Mouse (Mus musculus) cerebellum, adult 2 months (tissue): Measurements from ENCODE around the gene Gm32742.

Experiments used
- CTCF ChIP-seq: fragments of 200-500 bp; IDR thresholded peaks from 2 replicates; pipeline ENCODE4 v1.5.1; 2011; ENCODE audit warnings: low read depth, mild to moderate bottlenecking, control low read depth, low read length, moderate library complexity, borderline replicate concordance; ENCODE audit not compliant: insufficient read depth
- POLR2A ChIP-seq: fragments of 200-500 bp; IDR thresholded peaks from 2 replicates; pipeline ENCODE4 v1.6.1; 2011; ENCODE audit warnings: low read length, control low read depth, borderline replicate concordance; ENCODE audit not compliant: insufficient read depth

- TF ChIP-seq CTCF (no peak), POLR2A (no peak)
Measured at GRCm38 (mm10) chr9:51114767-51115166, 50.5 kb downstream of the Gm32742 start.
